Mouse (Mus musculus): ENCODE measurements at regions not wholly inside any gene's neighbourhood (a gene's known extent, or its start where the extent isn't known, plus 50 kb on each side); places are given as distances from the start of the nearest gene placed in this dataset.

GRCm38 (mm10) chr2:92544364-92545151 lies 54.9 kb upstream of the Chst1 start:
- WGBS, result 17% methylated on average over 15 of the region's 15 CpGs
- Histone ChIP-seq H3K4me2 (no peak overlapping the region), H3K4me1 (no peaks in the 10 kb centered on the region), H3K9me3 (no peaks in the 10 kb centered on the region), H3K4me3 (no peak overlapping the region), H3K36me3 (no peaks in the 10 kb centered on the region), H3K27ac (no peak overlapping the region), H3K27me3 (no peaks in the 10 kb centered on the region), H3K9ac (no peak overlapping the region)
- no peak for ATAC-seq (ENCODE audit: insufficient number of reproducible peaks, low FRiP score, low TSS enrichment, low read depth)

DNA sequence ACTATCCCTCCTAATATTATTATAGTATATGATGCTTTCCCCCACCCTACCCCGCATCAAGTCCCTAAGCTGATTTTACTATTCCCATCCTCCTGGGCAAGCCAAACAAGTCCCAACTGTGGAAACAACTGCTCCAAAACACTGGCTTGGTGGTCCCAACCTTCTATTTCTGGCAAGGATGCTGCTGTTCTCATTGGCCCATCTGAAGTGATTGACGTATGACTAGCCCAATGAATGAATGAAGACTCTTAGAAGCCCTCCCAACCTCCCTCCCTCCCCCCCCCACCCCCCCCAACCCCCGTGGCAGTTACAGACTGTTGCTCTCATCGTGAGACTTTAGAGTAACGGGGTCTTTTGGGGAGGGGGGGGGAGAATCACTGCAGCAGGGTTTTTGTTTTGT lies 58.7 kb upstream of the Chst1 start:
- Histone ChIP-seq H3K4me1 (no peaks in the 10 kb centered on the region), H3K9ac (no peak overlapping the region), H3K36me3 (no peaks in the 10 kb centered on the region), H3K4me3 (no peak overlapping the region), H3K27me3 (no peaks in the 10 kb centered on the region), H3K27ac (no peak overlapping the region), H3K4me2 (no peak overlapping the region), H3K9me3 (no peaks in the 10 kb centered on the region)
- 51% methylated on average over 5 of the region's 5 CpGs for WGBS
- ATAC-seq (ENCODE audit: insufficient number of reproducible peaks, low FRiP score, low TSS enrichment, low read depth), result no peak

DNA sequence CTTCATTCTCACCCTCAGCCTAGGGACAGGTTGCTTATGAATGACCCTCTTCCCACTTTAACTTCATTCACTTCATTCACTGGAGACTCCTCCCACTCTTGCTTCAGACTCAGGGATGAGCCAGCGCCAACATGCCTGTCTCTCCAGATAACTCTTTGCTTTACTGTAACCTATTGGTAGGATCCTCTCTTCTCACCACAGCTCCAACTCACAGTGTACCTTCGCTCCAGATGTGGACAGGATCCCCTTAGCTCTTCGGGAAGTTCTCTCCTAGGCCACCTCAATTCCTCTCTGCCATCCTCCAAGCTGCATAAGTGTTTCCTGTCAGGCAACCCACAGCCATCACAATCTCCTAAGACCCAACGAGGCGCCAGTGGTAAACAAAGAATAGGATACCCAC lies 67.5 kb upstream of the Chst1 start:
- H3K36me3 ChIP-seq, result no peaks in the 10 kb centered on the region
- H3K9me3 ChIP-seq, result no peaks in the 10 kb centered on the region
- peaks cover 15% of the 10 kb centered on the region; the same call in 1 of the 2 replicates for H3K4me1 ChIP-seq
- no peak overlapping the region for H3K27ac ChIP-seq
- no peak overlapping the region for H3K4me2 ChIP-seq
- no peaks in the 10 kb centered on the region for H3K27me3 ChIP-seq
- no peak overlapping the region for H3K4me3 ChIP-seq
- no peak overlapping the region for H3K9ac ChIP-seq
- no peak for ATAC-seq (ENCODE audit: insufficient number of reproducible peaks, low FRiP score, low TSS enrichment, low read depth)
- WGBS, result 84% methylated on average over 5 of the region's 5 CpGs

- Histone ChIP-seq H3K9me3 (no peaks in the 10 kb centered on the region), H3K27ac (no peak overlapping the region), H3K36me3 (no peaks in the 10 kb centered on the region), H3K27me3 (no peaks in the 10 kb centered on the region), H3K4me3 (no peak overlapping the region), H3K9ac (no peak overlapping the region), H3K4me2 (no peak overlapping the region), H3K4me1 (peaks cover 15% of the 10 kb centered on the region; the same call in 1 of the 2 replicates)
- 74% methylated on average over 4 of the region's 4 CpGs for WGBS
- no peak for ATAC-seq (ENCODE audit: insufficient number of reproducible peaks, low FRiP score, low TSS enrichment, low read depth)
Measured at GRCm38 (mm10) chr2:92530677-92531076, 68.8 kb upstream of the Chst1 start.

GRCm38 (mm10) chr2:92529670-92530322 lies 69.5 kb upstream of the Slc35c1 start:
- WGBS, result 42% methylated on average over 14 of the region's 14 CpGs
- ATAC-seq (ENCODE audit: insufficient number of reproducible peaks, low FRiP score, low TSS enrichment, low read depth), result no peak
- H3K9me3 ChIP-seq, result no peaks in the 10 kb centered on the region
- no peak overlapping the region for H3K27ac ChIP-seq
- no peaks in the 10 kb centered on the region for H3K36me3 ChIP-seq
- peaks cover 15% of the 10 kb centered on the region; the same call in 1 of the 2 replicates for H3K4me1 ChIP-seq
- H3K4me2 ChIP-seq, result peak overlapping the region; percentile 73
- H3K27me3 ChIP-seq, result no peaks in the 10 kb centered on the region
- H3K4me3 ChIP-seq, result peak overlapping the region; percentile 45
- H3K9ac ChIP-seq, result peak overlapping the region; percentile 29; the same call in 1 of the 2 replicates

DNA sequence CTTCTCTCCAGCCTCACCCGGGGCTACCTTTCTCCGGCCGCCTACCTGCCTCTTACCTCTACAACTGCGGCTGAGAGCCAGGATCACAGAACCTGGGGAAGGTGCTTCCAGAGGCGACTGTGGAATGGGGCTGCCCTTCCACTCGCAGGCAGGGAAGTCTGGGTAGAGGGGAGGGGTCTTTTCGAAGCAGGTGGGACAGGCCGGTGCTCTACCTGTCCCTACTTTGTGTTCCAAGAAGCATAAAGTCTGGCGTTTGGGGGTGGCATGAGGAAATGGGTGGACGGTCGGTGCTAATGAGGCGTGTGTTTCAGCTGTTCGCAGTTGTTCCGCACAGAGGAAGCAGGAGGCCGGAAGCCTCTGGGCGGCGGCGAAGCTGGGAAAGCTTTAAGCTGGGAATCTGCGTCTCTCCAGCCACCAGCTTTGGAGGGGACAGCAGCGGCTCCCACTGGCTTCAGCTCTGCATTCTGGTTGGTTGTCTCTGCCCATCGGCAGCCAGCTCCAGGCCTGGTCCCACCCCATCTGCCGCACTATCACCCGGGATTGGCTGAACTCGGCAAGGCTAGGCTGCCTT lies 68.8 kb upstream of the Slc35c1 start:
- H3K27ac ChIP-seq, result 0 out of 2 replicates have a peak overlapping the region, but pooled peaks have one; percentile 54
- H3K27me3 ChIP-seq, result no peaks in the 10 kb centered on the region
- H3K4me1 ChIP-seq, result peaks cover 15% of the 10 kb centered on the region; the same call in 1 of the 2 replicates
- H3K4me2 ChIP-seq, result peak overlapping the region; percentile 73
- peak; percentile 91 for ATAC-seq (ENCODE audit: insufficient number of reproducible peaks, low FRiP score, low TSS enrichment, low read depth)
- H3K36me3 ChIP-seq, result no peaks in the 10 kb centered on the region
- no peaks in the 10 kb centered on the region for H3K9me3 ChIP-seq
- peak overlapping the region; percentile 45 for H3K4me3 ChIP-seq
- 4% methylated on average over 24 of the region's 24 CpGs for WGBS
- peak overlapping the region; percentile 29 for H3K9ac ChIP-seq

- Histone ChIP-seq H3K9me3 (no peaks in the 10 kb centered on the region), H3K36me3 (no peaks in the 10 kb centered on the region), H3K27me3 (no peaks in the 10 kb centered on the region), H3K27ac (no peak overlapping the region), H3K4me1 (peaks cover 15% of the 10 kb centered on the region; the same call in 1 of the 2 replicates), H3K9ac (no peak overlapping the region), H3K4me3 (no peak overlapping the region), H3K4me2 (no peak overlapping the region)
- no peak for ATAC-seq (ENCODE audit: insufficient number of reproducible peaks, low FRiP score, low TSS enrichment, low read depth)
- 79% methylated on average over 6 of the region's 6 CpGs for WGBS
Measured at GRCm38 (mm10) chr2:92528119-92528830, 67.9 kb upstream of the Slc35c1 start.

- Histone ChIP-seq H3K27me3 (no peaks in the 10 kb centered on the region), H3K9me3 (no peaks in the 10 kb centered on the region), H3K9ac (no peak overlapping the region), H3K4me3 (no peak overlapping the region), H3K4me2 (no peak overlapping the region), H3K27ac (no peak overlapping the region), H3K4me1 (peaks cover 15% of the 10 kb centered on the region; the same call in 1 of the 2 replicates), H3K36me3 (no peaks in the 10 kb centered on the region)
- 75% methylated on average over 5 of the region's 5 CpGs for WGBS
- ATAC-seq (ENCODE audit: insufficient number of reproducible peaks, low FRiP score, low TSS enrichment, low read depth), result no peak
Measured at GRCm38 (mm10) chr2:92526676-92527395, 66.5 kb upstream of the Slc35c1 start.

DNA sequence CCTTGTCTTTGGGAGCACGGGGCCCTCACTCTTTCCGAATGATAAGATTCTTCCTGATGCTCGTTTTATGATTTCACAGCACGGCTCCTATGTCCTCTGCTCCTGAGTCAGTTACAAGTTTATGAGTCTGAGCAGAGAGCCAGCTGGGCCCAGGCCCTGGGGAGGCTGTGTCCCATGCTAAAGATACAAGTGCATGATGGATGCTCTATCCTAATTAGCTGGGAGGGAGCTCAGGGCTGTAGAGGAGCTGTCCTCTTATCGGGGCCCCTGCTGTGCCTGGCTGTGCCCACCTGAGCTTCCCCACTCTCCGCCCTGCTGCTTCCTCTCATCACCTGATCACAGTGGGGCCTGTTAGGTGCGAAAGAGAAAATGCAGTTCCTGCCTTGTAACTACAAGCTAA lies 65.3 kb upstream of the Slc35c1 start:
- Histone ChIP-seq H3K4me2 (no peak overlapping the region), H3K9ac (no peak overlapping the region), H3K9me3 (no peaks in the 10 kb centered on the region), H3K36me3 (no peaks in the 10 kb centered on the region), H3K27me3 (no peaks in the 10 kb centered on the region), H3K27ac (no peak overlapping the region), H3K4me3 (no peak overlapping the region), H3K4me1 (peaks cover 15% of the 10 kb centered on the region; the same call in 1 of the 2 replicates)
- no peak for ATAC-seq (ENCODE audit: insufficient number of reproducible peaks, low FRiP score, low TSS enrichment, low read depth)
- WGBS, result 54% methylated on average over 7 of the region's 7 CpGs

GRCm38 (mm10) chr2:92525062-92525623 lies 64.8 kb upstream of the Slc35c1 start:
- no peak for ATAC-seq (ENCODE audit: insufficient number of reproducible peaks, low FRiP score, low TSS enrichment, low read depth)
- H3K4me1 ChIP-seq, result peaks cover 15% of the 10 kb centered on the region; the same call in 1 of the 2 replicates
- H3K4me2 ChIP-seq, result no peak overlapping the region
- H3K9me3 ChIP-seq, result no peaks in the 10 kb centered on the region
- no peak overlapping the region for H3K4me3 ChIP-seq
- WGBS, result 82% methylated on average over 10 of the region's 10 CpGs
- no peaks in the 10 kb centered on the region for H3K27me3 ChIP-seq
- H3K27ac ChIP-seq, result no peak overlapping the region
- no peaks in the 10 kb centered on the region for H3K36me3 ChIP-seq
- no peak overlapping the region for H3K9ac ChIP-seq

GRCm38 (mm10) chr2:92524346-92524905 lies 64.1 kb upstream of the Slc35c1 start:
- no peak overlapping the region for H3K4me2 ChIP-seq
- H3K36me3 ChIP-seq, result no peaks in the 10 kb centered on the region
- H3K27ac ChIP-seq, result no peak overlapping the region
- H3K9ac ChIP-seq, result no peak overlapping the region
- H3K27me3 ChIP-seq, result no peaks in the 10 kb centered on the region
- ATAC-seq (ENCODE audit: insufficient number of reproducible peaks, low FRiP score, low TSS enrichment, low read depth), result no peak
- no peak overlapping the region for H3K4me3 ChIP-seq
- H3K4me1 ChIP-seq, result peaks cover 10% of the 10 kb centered on the region; the same call in 1 of the 2 replicates
- no peaks in the 10 kb centered on the region for H3K9me3 ChIP-seq
- WGBS, result 87% methylated on average over 9 of the region's 9 CpGs

Measured in limb, embryonic 15.5 days (tissue).